Mouse (Mus musculus): Measurements from ENCODE around the gene Ntm. TPM values are rescaled to one million over a fixed set of nuclear protein-coding genes. Genes with fewer than 3 reads are reported as not detected.

Gene Ntm
- polyA plus RNA-seq, 1 experiment from 2014 or later = 21.4 TPM

DNA sequence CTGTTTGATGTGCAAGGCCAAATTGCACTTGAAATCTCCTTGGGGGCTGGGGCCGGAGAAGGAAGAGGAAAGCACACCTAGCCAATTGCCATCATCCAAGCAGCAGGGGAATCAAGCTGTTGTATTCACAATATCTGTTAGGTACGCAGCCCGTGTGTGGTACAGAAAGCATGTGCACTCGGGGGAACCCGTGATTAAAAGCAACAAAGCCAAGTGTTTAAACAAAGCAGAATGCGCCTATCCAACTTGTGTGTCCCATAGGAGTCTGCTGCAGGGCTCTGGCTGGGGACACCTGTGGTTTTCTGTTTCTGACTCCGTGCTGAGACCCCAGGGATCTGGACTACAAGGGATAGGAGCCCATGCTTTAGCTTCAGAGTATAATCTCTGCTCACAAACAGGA lies 428.6 kb downstream of the Ntm start:
- H3K9ac ChIP-seq = no peak overlapping the region
- no peak overlapping the region for H3K4me3 ChIP-seq
- ATAC-seq (ENCODE audit: borderline replicate concordance, extremely low read depth, low FRiP score, low TSS enrichment) = no peak
- H3K4me2 ChIP-seq = no peak overlapping the region
- WGBS = 61% methylated on average over 7 of the region's 7 CpGs
- H3K27me3 ChIP-seq = no peaks in the 10 kb centered on the region
- H3K4me1 ChIP-seq = no peaks in the 10 kb centered on the region
- no peaks in the 10 kb centered on the region for H3K9me3 ChIP-seq
- no peaks in the 10 kb centered on the region for H3K36me3 ChIP-seq
- no peak overlapping the region for H3K27ac ChIP-seq

DNA sequence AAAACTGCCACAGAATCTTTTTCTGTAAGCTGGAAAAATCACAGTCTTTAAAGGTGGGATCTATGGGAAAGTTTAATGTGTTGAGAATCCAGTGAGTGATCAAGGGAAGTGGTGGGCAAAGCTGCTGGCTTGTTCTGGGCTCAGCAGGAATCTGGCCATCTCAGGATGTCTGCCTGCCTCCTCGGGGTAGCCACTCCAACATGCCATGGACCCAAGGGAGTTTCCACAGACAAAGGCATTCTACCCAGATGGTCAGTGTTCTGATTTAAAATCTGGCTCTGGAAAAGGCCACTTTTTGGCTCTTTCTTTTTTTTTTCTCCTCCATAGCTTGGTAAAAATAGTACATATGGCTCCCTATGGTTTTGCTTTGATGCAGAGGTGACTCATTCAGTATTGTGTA lies 429.4 kb downstream of the Ntm start:
- no peaks in the 10 kb centered on the region for H3K36me3 ChIP-seq
- no peaks in the 10 kb centered on the region for H3K9me3 ChIP-seq
- no peak overlapping the region for H3K4me2 ChIP-seq
- no peak overlapping the region for H3K9ac ChIP-seq
- WGBS = 38% methylated on average over 1 of the region's 1 CpGs
- H3K27ac ChIP-seq = no peak overlapping the region
- H3K4me3 ChIP-seq = no peak overlapping the region
- H3K4me1 ChIP-seq = no peaks in the 10 kb centered on the region
- no peaks in the 10 kb centered on the region for H3K27me3 ChIP-seq
- no peak for ATAC-seq (ENCODE audit: borderline replicate concordance, extremely low read depth, low FRiP score, low TSS enrichment)

DNA sequence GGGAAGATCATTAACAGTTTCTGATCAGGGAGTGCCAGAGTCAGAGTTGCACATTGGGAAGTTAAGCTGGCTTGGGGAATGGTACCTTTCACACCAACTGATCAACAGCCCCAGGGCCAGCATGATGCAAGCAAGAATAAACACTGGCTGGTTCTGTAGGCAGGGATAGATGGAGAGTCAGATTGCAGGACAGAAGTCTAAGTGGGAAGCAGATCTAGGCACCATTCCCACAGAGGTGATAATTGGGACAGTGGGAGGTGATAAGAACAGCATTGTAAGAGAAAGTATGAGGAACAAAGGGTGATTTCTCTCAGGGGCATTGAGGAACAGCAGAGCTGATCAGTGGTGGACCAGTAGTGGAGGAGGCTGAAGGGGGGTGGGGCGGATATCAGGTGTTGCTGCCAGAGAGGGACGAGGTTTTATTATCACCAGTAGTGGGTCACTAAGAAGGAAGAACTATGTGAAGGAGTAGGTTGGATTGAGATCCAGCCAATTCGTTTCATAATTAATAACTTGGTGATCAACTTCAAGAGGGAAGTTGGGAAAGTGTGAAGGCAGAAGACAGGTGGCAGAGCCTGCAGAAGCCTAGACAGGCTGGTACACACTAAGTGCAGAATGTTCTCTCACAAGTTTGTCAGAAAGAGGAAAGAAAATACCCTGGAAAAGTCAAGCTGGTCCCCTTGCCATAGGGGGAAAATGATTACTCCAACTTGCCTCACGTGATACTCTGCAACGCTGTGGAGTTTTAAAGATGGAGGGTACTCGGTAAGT lies 431.6 kb downstream of the Ntm start:
- no peaks in the 10 kb centered on the region for H3K27me3 ChIP-seq
- no peaks in the 10 kb centered on the region for H3K9me3 ChIP-seq
- H3K27ac ChIP-seq = no peak overlapping the region
- no peak overlapping the region for H3K4me2 ChIP-seq
- no peak overlapping the region for H3K4me3 ChIP-seq
- ATAC-seq (ENCODE audit: borderline replicate concordance, extremely low read depth, low FRiP score, low TSS enrichment) = no peak
- WGBS = 71% methylated on average over 6 of the region's 6 CpGs
- no peaks in the 10 kb centered on the region for H3K4me1 ChIP-seq
- H3K36me3 ChIP-seq = no peaks in the 10 kb centered on the region
- no peak overlapping the region for H3K9ac ChIP-seq

DNA sequence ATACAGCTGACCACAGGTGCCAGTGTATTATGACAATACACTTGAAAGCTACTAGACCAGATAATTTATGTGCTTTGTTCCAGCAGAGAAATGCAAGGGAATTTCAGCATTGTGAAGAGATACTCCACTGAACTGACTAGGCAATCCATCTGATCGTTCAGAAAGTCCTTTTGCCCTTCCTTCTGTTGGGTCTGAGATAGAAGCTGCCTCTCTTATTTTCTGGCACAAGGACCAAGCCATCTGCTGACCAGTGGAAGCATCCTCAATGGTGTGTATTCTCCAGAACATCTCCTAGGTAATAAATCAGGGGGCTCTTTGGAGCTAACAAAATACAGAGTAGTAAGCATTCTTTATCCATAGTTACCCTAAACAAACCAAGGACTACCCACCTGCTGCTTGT lies 438.8 kb downstream of the Ntm start:
- Histone ChIP-seq H3K4me1 (no peaks in the 10 kb centered on the region), H3K4me2 (no peak overlapping the region), H3K27ac (no peak overlapping the region), H3K27me3 (no peaks in the 10 kb centered on the region), H3K9me3 (no peaks in the 10 kb centered on the region), H3K4me3 (no peak overlapping the region), H3K36me3 (no peaks in the 10 kb centered on the region), H3K9ac (no peak overlapping the region)
- WGBS = 83% methylated on average over 1 of the region's 1 CpGs
- no peak for ATAC-seq (ENCODE audit: borderline replicate concordance, extremely low read depth, low FRiP score, low TSS enrichment)

DNA sequence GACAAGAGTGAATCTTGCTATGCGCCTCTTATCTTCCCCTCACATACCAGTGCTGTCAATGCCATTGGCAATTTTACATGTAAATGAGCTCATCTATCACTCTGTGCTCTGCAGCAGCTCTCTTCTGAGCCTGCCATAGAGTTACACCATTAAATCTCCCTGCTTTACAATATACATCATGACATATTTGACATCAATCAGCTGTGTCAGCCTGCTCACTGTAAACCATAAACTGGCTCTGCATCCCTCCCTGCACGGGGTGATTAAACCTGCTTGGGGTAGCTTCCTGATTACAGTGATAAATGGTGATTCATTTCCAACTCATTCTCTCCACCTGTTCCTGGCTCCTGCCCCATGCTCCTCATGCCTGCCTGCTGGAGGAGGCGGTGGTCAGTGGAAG lies 439.7 kb downstream of the Ntm start:
- H3K4me3 ChIP-seq = no peak overlapping the region
- H3K4me2 ChIP-seq = no peak overlapping the region
- no peaks in the 10 kb centered on the region for H3K36me3 ChIP-seq
- H3K27ac ChIP-seq = no peak overlapping the region
- WGBS = 46% methylated on average over 3 of the region's 3 CpGs
- no peaks in the 10 kb centered on the region for H3K9me3 ChIP-seq
- no peaks in the 10 kb centered on the region for H3K27me3 ChIP-seq
- no peak overlapping the region for H3K9ac ChIP-seq
- no peaks in the 10 kb centered on the region for H3K4me1 ChIP-seq
- ATAC-seq (ENCODE audit: borderline replicate concordance, extremely low read depth, low FRiP score, low TSS enrichment) = no peak

DNA sequence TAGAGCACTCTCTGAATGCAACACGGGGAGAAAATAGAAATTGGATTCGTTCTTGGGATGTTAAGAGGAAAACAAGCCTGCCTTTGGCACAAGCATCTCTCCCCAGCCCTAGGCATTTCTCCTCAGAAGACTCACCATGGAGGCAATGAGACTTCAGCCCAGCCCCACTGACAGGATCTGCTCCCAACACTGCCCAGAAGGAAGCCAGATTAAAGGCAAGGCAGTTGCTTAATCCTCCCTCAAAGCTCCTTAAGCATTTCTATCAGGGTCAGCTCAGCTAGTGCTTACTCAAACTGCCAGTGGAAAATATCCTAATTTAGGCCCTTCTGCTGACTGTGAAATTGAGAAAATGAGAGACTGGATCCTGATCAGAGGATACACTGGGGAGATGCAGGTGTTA lies 443.8 kb downstream of the Ntm start:
- Histone ChIP-seq H3K4me2 (no peak overlapping the region), H3K36me3 (no peaks in the 10 kb centered on the region), H3K27ac (no peak overlapping the region), H3K9me3 (no peaks in the 10 kb centered on the region), H3K4me3 (no peak overlapping the region), H3K27me3 (no peaks in the 10 kb centered on the region), H3K9ac (no peak overlapping the region), H3K4me1 (no peaks in the 10 kb centered on the region)
- no peak for ATAC-seq (ENCODE audit: borderline replicate concordance, extremely low read depth, low FRiP score, low TSS enrichment)
- 70% methylated on average over 2 of the region's 2 CpGs for WGBS

DNA sequence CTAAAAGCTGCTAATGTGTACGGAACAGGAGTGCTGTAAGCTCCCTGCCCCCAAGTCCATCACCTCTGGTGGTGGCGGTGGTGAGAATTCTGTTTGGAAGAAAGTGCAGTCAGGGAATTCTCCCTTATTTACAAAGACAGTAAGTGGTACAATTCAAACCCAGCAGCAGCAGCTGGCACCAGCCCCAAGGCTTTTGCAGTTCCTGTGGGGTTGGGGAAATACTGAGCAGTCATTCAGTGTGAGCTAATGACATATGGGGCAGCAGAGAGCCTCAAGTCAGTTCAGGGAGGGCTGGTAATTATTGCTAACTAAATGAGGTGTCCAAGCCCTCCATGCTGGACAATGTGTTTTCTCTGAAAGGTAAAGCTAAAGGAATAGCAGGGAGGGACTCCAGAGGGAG lies 446.3 kb downstream of the Ntm start:
- Histone ChIP-seq H3K4me3 (no peak overlapping the region), H3K27me3 (no peaks in the 10 kb centered on the region), H3K36me3 (no peaks in the 10 kb centered on the region), H3K4me1 (no peaks in the 10 kb centered on the region), H3K9me3 (no peaks in the 10 kb centered on the region), H3K27ac (no peak overlapping the region), H3K4me2 (no peak overlapping the region), H3K9ac (no peak overlapping the region)
- WGBS = 66% methylated on average over 2 of the region's 2 CpGs
- ATAC-seq (ENCODE audit: borderline replicate concordance, extremely low read depth, low FRiP score, low TSS enrichment) = no peak

DNA sequence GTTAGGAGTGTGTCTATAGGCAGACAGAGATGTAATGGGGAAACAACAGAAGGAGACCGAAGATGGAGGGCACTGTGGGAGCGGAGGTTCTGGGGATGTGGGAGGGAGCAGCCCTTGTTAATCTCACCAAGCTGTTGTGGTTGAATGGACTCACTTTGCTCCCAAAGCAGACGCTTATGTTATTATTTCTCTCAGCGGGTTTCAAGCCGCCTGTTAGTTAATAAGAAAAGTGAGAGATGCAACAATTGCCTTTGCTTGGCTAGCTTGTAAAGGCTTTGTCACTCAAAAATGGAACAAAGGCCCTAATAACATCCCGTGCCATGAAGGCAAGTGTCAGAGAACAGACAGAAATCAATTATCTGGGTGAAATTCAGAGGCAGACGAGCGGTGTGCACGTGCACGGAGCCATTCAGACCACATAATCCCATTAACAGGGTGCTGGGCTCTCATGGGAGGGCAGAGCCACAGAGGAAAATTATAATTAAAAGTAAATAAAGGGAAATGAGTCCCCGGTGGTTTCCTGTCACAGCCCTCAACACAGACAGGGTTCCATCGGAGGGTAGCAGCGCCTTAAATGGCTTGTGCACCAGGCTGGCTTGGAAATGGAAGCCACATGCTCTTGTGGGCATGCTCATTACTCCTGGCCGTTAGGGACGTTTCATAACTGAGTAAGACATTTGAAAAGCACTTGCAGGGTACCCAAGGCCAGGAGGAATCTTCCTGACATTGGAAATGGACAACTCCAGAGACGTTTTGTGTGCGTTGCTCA lies 448.2 kb downstream of the Ntm start:
- H3K4me3 ChIP-seq = no peak overlapping the region
- no peaks in the 10 kb centered on the region for H3K36me3 ChIP-seq
- no peaks in the 10 kb centered on the region for H3K4me1 ChIP-seq
- no peaks in the 10 kb centered on the region for H3K27me3 ChIP-seq
- no peak overlapping the region for H3K9ac ChIP-seq
- no peak overlapping the region for H3K27ac ChIP-seq
- 80% methylated on average over 17 of the region's 17 CpGs for WGBS
- no peak overlapping the region for H3K4me2 ChIP-seq
- no peak for ATAC-seq (ENCODE audit: borderline replicate concordance, extremely low read depth, low FRiP score, low TSS enrichment)
- no peaks in the 10 kb centered on the region for H3K9me3 ChIP-seq

DNA sequence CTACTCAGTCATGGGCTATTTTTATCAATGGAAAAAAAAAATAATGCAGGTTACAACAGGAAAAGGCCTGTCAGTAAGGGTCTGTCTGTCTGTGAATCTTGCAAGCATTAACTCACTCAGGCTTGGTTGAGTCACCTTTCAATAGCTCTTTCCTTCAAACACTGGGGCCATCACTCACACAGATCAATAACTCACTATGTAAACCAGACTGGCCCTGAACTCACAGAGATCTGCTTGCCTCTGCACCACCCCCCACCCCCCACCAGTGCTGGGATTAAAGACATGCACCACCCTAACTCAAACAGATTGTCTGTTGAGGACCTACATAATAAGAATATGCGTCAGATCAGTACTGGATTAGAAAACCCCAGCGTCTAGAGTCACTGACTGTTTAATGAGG lies 466.9 kb downstream of the Ntm start:
- no peak overlapping the region for H3K27ac ChIP-seq
- H3K27me3 ChIP-seq = no peaks in the 10 kb centered on the region
- H3K9me3 ChIP-seq = no peaks in the 10 kb centered on the region
- WGBS = 35% methylated on average over 2 of the region's 2 CpGs
- no peak overlapping the region for H3K9ac ChIP-seq
- no peak for ATAC-seq (ENCODE audit: borderline replicate concordance, extremely low read depth, low FRiP score, low TSS enrichment)
- H3K36me3 ChIP-seq = no peaks in the 10 kb centered on the region
- H3K4me2 ChIP-seq = no peak overlapping the region
- H3K4me3 ChIP-seq = no peak overlapping the region
- H3K4me1 ChIP-seq = no peaks in the 10 kb centered on the region

DNA sequence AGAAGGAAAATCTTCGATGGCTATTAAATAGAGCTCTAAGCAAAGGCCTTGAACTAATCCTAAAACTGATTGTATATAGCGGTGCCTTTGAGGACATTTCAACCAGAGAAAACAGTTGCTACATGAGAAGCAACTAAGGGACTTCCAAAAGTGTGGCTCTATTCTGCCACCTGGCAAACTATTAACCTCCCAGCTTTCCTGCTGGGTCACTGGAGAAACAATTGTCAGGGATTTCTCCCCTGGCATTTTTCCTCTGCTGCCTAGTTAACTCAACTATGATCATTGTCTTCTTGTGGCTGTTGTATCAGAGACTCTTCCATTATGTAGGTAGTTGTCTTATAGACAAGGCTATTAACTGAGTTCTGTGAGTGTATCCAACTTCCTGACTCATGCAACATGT lies 480.7 kb downstream of the Ntm start:
- H3K9ac ChIP-seq = no peak overlapping the region
- whole genome bisulfite sequencing = 79% methylated on average over 2 of the region's 2 CpGs
- no peaks in the 10 kb centered on the region for H3K36me3 ChIP-seq
- H3K27ac ChIP-seq = no peak overlapping the region
- H3K4me3 ChIP-seq = no peak overlapping the region
- no peak for ATAC-seq (ENCODE audit: borderline replicate concordance, extremely low read depth, low FRiP score, low TSS enrichment)
- H3K4me1 ChIP-seq = no peaks in the 10 kb centered on the region; the same call in 1 of the 2 replicates
- H3K9me3 ChIP-seq = no peaks in the 10 kb centered on the region
- no peaks in the 10 kb centered on the region for H3K27me3 ChIP-seq
- no peak overlapping the region for H3K4me2 ChIP-seq

DNA sequence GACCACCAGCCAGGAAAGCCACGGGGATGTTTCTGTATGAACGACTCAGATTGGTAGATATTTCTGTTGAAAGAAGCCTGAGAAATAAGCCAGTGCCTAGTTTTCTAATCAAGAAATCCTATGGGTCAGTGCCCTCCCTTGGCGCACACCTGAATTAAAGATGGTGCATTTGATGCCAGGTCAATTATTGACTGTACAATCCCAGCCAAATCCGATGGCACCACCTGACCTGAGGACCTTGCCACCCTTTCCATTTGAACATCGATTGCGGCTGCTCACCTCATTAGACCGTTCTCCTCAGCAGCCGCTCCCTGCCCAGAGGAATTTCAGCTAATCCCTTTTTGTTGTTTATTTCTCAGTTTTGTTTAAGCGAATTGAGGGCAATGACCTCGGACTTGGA lies 483.9 kb downstream of the Ntm start:
- H3K27ac ChIP-seq = no peak overlapping the region
- H3K9me3 ChIP-seq = no peaks in the 10 kb centered on the region
- H3K4me3 ChIP-seq = no peak overlapping the region
- WGBS = 54% methylated on average over 10 of the region's 10 CpGs
- no peaks in the 10 kb centered on the region for H3K36me3 ChIP-seq
- H3K27me3 ChIP-seq = no peaks in the 10 kb centered on the region
- H3K9ac ChIP-seq = no peak overlapping the region
- no peaks in the 10 kb centered on the region; the same call in 1 of the 2 replicates for H3K4me1 ChIP-seq
- ATAC-seq (ENCODE audit: borderline replicate concordance, extremely low read depth, low FRiP score, low TSS enrichment) = no peak
- H3K4me2 ChIP-seq = no peak overlapping the region

DNA sequence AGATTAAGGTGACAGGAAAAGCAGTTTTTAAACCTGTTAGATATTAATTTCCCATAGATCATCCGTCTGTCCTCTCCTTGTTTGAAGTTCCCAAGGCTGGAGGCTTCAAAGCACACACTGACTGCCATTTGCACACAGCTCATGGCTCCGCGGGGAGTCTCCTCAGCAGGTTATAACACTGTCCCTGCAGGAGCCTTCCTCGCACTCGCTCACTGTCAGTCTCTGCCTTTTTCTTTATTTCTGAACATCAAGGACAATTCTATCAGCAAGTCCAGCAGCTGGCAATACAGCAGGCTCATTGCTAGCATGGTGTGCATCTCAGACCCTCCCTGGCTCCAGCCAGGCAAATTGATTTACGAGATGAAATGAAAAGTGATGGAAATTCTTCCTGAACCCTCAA lies 485.7 kb downstream of the Ntm start:
- Histone ChIP-seq H3K9me3 (no peaks in the 10 kb centered on the region), H3K4me3 (no peak overlapping the region), H3K27ac (no peak overlapping the region), H3K4me1 (no peaks in the 10 kb centered on the region; the same call in 1 of the 2 replicates), H3K4me2 (no peak overlapping the region), H3K27me3 (no peaks in the 10 kb centered on the region), H3K36me3 (no peaks in the 10 kb centered on the region), H3K9ac (no peak overlapping the region)
- WGBS = 20% methylated on average over 6 of the region's 6 CpGs
- no peak for ATAC-seq (ENCODE audit: borderline replicate concordance, extremely low read depth, low FRiP score, low TSS enrichment)

All from lung, embryonic 15.5 days (tissue).